Mouse (Mus musculus) heart, postnatal 0 days (tissue): ENCODE data around the gene Nucb1.

Experiments used
- CTCF ChIP-seq: IDR thresholded peaks from 2 replicates; pipeline ENCODE4 v1.5.1; 2016; ENCODE audit warnings: antibody characterized with exemption, control low read depth, low read depth
- EP300 ChIP-seq: IDR thresholded peaks from 2 replicates; pipeline ENCODE4 v1.6.1; 2016; ENCODE audit warnings: antibody characterized with exemption, low read depth

GRCm38 (mm10) chr7:45553990-45554389 is 43.8 kb upstream of the Nucb1 start:
- TF ChIP-seq CTCF (no peak), EP300 (no peak)
